Mouse (Mus musculus) spleen, embryonic (tissue): ENCODE measurements around the gene Cbfa2t2.

ENCODE experiments used
- CTCF ChIA-PET: fragments of 350-600 bp; sonication (Branson Sonifier 250); formaldehyde crosslinking; loops from one replicate; lab custom pipeline; 2022; lab: Charles Lee

Cbfa2t2 gene

DNA sequence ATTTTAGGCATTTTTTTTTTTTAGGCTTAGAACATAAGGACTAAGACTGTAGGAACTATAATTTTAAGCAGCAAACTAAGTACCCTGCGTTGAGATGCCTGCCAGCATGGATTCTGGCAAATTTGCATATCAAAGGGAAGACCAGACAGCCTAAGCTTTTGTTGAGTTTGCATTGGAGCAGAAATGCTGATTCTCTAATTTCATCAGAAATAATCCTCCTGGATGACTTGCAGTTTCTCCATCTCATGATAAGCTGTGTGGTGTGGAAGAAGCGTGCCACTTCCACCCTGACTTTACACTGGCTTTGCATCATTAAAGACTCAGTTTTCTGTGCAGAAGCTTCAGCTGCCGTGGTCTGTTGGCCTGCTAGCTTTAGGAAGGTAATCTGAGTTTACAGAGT lies 96.6 kb downstream of the Cbfa2t2 start:
- CTCF ChIA-PET, result interaction anchor here (0.7 kb wide), 1 partner anchor 316 kb away, joined by 4 read pairs; no protein-coding TSS in a partner anchor

DNA sequence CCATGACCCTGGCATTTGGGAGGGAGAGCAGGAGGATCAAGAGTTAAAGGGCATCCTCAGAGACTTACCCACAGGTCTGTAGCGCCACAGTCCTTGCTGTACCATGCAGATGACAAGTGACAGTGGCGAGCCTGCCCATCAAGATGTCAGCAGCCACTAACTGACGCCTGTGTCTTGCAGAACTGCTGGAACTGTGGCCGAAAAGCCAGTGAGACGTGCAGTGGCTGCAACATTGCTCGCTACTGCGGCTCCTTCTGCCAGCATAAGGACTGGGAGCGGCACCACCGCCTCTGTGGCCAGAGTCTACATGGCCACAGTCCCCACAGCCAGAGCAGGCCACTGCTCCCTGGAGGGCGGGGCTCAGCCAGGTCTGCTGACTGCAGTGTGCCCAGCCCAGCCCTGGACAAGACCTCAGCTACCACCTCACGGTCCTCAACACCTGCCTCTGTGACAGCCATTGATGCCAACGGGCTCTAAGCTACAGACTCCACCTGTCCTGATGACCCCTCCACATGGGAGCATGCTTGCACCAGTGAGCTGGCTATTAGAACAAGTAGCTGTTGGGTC lies 98.5 kb downstream of the Cbfa2t2 start:
- CTCF ChIA-PET, result no interaction called here

DNA sequence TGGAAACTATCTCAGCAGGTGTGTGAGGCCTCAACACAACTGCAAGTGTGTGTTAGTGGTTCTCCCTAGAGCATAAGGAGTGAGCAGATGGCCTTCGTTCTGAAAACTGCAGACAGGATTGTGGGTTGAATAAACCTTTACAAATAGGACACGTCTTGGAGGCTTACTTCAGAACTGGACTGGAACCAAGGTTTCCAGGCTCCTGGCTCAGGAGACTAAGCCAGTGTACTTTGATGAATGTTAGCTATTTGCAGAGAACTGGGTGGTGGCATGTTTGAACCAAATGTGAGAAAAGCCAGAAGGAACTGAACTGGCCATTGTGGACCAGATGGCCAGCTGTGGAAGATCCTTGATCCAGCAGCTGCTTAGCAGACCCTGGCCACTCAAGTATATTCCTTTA lies 102.0 kb downstream of the Cbfa2t2 start:
- CTCF ChIA-PET, result no interaction called here

DNA sequence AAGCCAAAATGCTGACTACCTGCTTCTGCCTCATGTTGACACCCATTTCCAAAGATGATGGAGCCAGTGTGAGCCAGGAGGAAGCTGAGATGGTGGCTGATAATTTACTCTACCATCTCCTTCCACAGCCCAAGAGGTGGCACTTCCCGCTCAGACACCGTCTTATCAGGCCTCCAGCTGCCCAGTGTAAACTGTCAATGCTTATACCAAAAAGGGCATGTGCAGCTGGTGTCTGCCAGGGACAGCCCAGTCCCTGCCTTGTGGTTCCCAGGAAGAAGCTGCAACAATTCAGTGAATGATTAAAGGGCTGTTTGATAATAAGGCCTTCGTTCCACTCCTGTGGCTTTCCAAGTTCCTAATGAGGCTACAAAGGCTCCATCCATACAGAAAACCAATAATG lies 102.4 kb downstream of the Cbfa2t2 start:
- CTCF ChIA-PET, result interaction anchor here (0.5 kb wide), 1 partner anchor 105 kb away, joined by 3 read pairs; no protein-coding TSS in a partner anchor

DNA sequence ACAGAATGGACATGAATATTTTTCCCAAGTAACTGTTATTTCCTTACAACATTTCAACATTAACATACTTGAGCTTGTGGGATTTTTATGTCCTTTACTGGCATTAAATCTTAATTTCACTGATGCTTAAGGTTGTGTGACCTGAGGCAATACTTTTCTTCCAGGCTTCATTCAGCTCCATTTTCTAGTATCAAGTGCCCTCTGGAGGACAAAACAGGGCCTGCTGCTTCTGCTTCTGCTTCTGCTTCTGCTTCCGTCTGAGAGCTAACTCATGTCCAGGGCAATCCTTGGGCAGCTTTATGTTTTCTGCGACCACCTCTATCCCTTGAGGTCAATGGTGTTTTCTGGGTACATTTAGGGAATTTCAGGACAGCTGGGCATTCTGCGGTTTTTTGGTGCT lies 103.4 kb downstream of the Cbfa2t2 start:
- CTCF ChIA-PET, result interaction anchor here (0.6 kb wide), 1 partner anchor 128 kb away, joined by 3 read pairs; no protein-coding TSS in a partner anchor

DNA sequence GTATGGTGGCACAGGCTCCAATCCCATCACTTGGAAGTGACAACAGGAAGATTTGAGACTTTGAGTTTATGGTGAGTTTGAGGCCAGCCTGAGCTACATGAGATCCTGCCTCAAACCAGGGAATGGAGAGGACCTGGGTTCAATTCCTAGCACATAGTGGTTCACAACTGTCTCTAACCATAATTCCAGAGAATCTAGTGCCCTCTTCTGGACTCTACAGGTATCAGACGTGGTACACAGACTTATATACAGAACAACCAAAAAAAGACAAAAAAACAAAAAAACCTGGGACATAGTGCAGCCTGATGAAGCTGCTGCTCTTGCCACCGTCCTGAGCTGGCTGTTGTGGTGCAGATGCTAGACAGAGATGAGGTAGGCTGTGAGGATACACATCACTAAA lies 105.3 kb downstream of the Cbfa2t2 start:
- CTCF ChIA-PET, result no interaction called here

DNA sequence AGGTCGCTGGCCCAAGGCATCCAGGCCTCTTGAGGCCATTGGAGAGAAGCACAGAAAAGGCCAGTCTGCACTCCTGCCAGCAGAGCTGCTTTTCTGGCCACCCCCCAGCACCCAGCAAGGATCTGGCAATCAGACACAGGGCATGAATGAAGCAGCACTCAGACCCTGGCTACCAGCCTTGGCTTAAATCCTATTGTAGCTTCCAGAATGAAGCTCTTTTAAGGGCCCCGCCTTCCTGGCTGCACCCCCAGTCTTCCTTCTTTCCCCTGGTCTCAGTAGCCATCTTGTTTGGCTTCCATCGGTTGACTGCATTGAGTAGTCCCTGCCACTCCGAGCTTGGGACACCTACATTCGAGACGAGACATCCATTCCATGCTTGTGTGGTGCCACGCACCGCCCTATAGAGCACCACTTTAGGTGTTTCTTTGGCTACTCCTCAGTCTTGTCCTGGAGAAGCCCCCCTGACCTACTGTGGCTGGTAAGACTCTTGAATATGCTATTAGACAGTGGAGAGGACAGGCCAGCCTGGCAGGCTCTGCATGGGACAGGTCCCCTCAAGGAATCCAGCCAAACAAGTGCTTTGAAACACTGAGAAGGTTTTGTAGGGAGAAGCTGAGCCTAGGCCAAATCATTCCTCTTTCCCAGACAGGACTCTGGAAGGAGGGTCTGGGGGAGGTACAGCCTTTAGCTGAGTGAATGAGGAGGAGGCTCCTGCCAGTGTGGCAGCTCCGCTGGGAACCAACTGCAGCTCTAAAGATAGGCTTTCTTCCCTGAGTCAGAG lies 107.5 kb downstream of the Cbfa2t2 start:
- CTCF ChIA-PET, result no interaction called here

DNA sequence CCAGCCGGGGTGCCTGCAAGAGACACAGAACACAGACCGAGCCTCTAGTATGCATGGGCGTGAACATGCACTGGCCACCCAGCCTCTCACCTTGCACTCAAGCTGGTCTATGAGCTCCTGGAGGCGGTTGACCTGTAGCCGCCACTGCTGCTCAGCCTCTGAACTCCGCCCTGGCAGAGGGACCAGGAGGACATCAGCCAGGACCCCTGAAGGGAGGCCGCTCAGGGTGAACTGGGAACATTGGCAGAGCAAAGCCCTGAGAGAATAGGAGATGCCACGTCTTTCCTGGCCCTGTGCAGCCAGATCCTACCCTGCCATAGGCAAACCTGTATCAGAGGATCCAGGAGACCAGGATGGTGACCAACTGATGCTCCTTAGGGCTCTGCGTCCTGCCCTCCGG lies 110.4 kb downstream of the Cbfa2t2 start, which contains the start of gene 1700003F12Rik:
Gene 1700003F12Rik, plus strand, starts transcription at position 375 of the 400 bp plus-strand sequence.
- CTCF ChIA-PET, result no interaction called here

DNA sequence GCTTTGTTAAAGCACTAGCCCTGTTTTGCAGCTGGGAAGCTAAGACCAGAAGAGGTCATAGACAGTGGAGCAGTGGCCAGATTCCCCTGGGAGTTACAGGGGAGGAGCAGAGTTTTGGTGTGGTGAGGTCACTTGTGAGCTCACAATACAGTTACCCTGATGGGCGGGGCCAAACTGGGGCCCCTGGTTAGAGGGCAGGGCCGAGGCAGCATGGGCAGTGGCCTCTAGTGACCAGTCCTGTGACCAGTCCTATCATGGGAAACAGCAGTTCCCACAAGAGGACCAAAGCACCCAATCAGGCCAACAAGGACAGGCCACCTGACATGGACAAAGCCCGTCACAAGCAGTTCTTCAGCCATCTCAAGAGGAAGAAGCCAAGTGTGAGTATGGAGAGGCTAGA lies 112.4 kb downstream of the Cbfa2t2 start:
- CTCF ChIA-PET, result no interaction called here

DNA sequence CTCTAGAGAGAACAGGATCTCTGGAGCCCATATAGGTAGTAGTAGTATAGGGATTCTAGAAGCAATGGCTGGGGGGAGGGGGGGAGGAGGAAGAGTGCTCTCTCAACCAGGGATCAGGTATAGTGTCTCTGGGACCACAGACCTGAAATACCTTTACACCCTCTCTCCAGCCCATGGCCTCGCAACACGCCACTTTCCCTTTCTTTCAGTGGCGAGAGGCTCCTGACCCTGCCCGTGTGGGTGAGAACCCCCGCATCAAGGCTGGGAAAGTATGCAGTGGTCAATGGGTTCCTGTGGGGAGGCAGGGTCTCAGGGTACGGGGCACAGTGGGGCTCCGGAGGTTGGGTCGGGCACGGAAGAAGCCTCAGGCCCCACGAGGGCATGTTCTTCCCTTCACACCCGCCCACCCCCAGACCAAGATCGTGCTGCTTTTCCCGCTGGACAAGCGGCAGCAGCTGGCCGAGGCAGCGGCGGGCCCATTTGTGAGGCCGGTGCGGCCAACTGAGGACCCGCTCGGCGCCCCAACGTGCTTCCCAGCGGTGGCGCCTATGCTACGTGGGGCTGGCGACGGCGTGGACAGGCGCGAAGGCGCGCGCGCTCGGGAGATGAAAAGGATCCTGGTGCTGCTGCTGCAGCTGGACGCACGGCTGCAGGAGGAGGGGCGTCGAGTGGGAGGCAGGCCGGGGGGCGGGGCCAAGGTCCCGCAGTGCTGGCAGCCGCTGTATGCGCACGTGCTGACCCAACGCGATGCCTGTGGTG lies 113.0 kb downstream of the Cbfa2t2 start:
- CTCF ChIA-PET, result no interaction called here

DNA sequence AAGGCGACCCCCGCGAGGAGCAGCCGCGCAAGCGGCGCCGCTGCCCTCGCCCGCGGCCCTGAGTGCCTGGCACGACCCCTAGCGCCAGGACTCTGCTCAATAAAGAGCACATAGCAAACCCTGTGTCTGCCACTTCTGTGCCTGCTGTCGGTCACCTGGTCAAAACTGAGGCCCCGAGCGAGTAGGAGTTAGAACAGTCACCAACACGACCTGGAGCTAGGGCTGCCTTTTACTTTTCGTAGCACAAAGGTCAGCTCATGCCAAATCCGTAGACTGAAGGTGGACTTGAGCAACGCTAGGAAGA lies 113.6 kb downstream of the Cbfa2t2 start:
- CTCF ChIA-PET, result no interaction called here

DNA sequence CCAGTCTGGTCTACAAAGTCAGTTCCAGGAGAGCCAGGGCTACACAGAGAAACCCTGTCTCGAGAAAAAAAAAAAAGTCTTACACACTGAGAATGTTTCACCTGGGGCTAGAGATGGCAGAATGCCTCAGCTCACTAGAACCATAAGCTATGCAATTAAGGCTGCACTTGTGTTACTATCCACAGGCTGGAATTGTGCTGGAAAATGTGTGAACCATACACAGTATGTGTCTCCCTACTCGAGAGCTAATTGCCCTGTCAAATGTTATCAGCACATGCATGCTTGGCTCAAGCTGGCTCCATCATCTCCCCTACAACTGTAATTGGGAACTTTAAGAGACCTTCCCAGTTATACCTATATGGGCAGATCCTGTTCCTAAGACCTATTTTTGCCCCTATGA lies 114.7 kb downstream of the Cbfa2t2 start:
- CTCF ChIA-PET, result no interaction called here

DNA sequence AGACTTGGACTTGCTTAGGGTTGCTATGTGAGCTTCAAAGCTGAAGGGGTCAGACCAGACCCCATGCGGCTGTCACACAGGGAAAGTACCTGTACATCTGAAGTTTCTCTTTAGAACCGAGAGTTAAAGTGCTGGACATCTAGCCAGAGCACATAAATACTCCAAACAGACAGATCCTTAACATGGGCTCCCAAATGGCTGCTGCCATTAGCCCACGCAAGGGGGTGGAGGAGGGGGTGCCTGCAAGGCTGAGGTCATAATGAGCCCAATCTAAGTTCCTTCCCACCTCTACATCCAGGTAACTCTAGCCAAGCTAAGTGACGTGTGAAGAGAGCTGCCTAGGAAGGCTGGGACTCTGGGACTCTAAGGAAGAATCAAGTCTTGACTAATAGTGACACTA lies 115.2 kb downstream of the Cbfa2t2 start, which contains the start of gene Actl10:
Gene Actl10, plus strand, starts transcription at position 301 of the 400 bp plus-strand sequence.
- CTCF ChIA-PET, result no interaction called here

DNA sequence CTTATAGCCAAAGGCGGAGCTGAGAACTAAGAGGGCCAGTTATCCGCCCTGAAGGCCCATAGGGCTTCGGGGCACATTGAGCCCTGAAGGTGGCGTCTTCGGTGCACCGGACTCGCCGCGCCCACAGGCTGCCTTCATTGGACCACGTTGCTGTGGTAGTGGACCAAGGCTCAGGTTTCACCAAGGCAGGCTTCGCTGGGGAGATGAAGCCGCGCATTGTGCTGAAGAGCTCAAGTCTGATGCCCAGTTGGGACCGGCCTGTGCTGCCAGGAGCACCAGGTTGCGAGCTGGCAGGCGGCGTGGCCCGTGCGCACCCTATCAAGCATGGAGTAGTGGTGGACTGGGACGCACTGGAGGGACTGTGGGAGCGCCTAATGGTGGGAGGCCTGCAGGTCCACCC lies 115.6 kb downstream of the Cbfa2t2 start:
- CTCF ChIA-PET, result no interaction called here

DNA sequence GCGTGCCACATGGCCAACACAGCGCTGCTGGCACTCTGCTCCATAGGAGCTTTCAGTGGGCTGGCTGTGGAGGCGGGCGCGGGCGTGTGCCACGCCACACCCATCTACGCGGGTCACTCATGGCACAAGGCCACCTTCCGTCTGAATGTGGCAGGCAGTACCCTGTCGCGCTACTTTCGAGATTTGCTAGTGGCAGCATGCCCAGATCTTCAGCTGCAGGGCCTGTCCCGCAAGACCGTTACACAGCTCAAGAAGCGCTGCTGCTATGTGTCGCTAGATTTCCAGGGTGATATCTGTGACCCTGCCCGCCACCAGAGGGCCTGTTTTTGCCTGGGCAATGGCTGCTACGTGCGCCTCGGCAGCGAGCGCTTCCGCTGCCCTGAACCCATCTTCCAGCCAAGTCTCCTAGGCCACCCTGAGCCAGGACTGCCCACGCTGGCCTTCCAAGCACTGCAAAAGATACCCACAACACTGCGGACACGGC lies 116.2 kb downstream of the Cbfa2t2 start:
- CTCF ChIA-PET, result no interaction called here

DNA sequence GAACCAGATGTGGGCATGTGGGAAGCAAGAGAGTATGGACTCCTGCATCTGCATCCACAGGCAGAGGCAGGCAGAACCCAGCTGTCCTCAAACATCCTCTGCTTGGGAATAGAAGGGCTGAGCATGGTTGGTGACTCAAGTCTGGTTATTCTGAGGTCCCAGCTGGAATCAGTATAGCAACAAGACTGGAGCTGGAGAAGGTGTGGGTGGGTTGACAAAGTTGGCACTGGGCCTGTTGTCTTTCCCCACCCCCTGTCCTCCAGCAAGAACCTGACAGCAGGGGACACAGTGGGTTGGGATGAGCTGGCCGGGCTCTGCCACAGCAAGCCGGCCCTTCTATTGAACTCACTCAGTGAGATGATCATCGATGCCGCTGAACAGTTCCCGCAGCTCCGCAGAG lies 119.0 kb downstream of the Cbfa2t2 start:
- CTCF ChIA-PET, result no interaction called here

DNA sequence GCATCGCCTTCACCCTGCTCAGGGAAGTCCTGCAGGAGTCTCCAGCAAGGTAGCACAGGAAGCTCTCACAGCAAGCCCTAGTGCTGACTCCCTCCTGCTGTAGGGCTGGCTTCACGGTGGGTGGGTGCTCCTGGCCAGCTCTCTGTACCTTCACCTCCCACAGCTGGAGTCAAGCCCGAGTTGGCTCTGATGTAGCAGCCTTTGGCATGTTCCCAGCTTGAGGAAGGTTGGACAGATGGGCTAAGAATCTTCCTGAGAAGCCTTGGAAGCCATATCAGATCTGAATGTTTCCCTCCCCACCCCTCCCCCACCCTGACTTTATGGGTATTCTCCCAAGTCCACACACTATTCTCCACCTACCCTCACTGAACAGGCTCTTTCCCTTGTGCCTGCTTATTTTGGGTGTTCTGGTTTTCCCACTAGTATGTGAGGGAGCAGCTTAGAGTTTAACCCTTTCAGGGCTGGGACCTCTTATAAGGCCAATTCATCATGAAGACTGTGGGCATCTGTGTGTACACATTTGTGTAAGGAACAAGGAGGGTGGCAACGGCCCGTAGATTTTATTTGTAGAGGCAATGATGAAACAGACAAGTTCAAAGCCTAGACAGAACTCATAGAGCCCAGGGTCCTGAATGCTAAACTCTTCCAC lies 121.0 kb downstream of the Cbfa2t2 start:
- CTCF ChIA-PET, result no interaction called here

DNA sequence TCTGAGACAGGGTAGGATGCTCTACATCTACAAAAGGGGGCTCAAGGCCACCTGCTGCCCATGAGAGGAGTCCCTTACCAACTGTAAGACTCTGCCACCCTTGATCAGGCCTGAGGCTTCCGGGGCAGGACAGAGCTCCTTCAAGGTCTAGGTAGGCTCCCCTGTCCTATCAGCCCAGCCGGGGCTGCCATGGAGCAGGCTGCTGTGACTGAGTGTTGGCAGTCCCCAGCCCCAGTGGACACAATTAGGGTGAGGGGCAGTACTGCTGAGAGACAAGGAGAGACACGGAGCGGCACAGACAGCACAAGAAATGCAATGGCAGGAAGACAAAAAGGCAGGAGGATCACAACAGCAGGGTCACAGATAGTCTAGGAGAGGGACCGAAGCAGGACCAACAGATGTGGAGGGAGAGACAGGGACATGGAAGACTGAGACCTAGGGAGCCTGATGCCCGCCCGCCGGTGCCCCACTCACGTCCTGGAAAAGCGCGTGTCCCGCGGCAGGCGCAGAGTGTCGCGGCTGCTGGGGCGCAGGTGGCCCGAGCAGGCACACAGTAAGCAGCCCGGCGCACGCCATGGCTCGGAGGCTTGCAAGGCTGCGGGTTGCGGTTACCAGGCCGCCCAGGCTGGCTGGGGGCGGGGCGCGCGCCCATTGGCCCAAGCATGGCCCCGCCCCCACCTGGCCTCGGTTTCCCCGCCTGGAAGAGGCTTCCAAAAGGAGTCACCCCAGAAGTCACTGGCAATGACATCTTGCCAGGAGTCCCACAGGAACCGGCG lies 122.2 kb downstream of the Cbfa2t2 start, which contains the start of gene Necab3:
Gene Necab3, minus strand, starts transcription at position 627 of the 776 bp plus-strand sequence.
- CTCF ChIA-PET, result no interaction called here

DNA sequence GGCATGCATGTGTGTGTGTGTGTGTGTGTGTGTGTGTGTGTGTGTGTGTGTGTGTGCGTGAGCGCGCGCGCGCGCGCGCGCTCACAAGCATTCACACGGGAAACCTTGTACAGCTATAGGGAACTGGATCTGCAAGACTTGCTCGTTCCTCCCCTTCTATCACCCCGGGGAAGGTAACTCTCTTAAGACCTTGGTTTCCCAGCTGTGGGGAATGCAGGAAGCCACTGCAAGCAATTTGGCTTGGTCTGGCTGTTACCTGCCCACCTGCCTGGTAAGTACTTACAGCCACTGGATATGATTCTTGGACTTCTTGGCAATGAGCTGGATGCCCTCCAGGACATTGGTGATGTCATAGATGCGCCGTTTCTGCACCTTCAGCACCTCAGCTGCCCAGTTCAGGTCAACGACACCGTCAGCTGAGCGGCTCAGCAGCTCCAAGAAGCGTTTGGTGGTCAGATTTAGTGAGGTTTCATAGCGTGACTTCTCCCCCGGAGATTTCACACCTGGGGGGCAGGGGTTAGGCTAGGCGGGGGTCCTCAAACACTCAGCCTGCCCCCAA lies 127.4 kb downstream of the Cbfa2t2 start:
- CTCF ChIA-PET, result interaction anchor here (0.8 kb wide), 1 partner anchor 21 kb away, joined by 4 read pairs; no protein-coding TSS in a partner anchor

DNA sequence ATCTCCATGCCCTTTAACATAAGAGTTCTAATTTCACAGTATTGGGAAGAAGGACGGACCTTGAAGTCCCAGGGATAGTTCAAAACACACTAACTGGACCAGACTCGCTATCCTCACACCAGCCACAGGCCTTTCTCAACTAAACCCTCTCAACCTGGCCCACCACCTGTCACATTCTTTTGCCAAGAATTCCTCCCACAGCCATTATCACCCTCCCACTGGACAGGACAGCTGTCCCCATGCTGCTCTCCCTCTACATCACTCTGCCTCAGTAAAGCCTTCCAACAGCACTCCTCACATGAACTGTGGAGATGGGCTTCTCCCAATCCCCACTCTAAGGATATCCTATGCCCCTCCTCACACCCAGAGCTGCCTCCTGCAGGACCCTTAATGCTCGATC lies 129.3 kb downstream of the Cbfa2t2 start:
- CTCF ChIA-PET, result interaction anchor here (1.6 kb wide), 1 partner anchor 47 kb away, joined by 3 read pairs; the partner anchor contains the start of gene Zfp341
